Mouse (Mus musculus) embryonic facial prominence, embryonic 14.5 days (tissue): ENCODE measurements around the gene Dot1l. TPM values are rescaled to one million over a fixed set of nuclear protein-coding genes. Genes with fewer than 3 reads are reported as not detected.
"Not testable (repeated sequence)": the region's sequence is repeated elsewhere in the genome, so short reads cannot be mapped to it uniquely, and the experiment has no call there.

Source experiments
- ATAC-seq: fragments of 200-750 bp; cut with Nextera tagmentation; 2 replicates; pipeline ENCODE4 v1.8.0; 2017; ENCODE audit warnings: low read depth, moderate number of reproducible peaks, moderate TSS enrichment
- DNase-seq: peaks from one replicate; pipeline ENCODE4 v3.0.0-alpha.2; 2015; ENCODE audit warnings: low spot score
- H3K27ac ChIP-seq: fragments of 300-500 bp; sonication (generic); replicated peaks from 2 replicates; pipeline ENCODE4 v1.5.1; 2014; ENCODE audit warnings: low read depth, mild to moderate bottlenecking, low read length, moderate library complexity
- H3K27me3 ChIP-seq: fragments of 300-500 bp; sonication (generic); replicated peaks from 2 replicates; pipeline ENCODE4 v1.6.1; 2014; ENCODE audit warnings: low read length; ENCODE audit not compliant: control insufficient read depth, insufficient read depth
- H3K36me3 ChIP-seq: fragments of 300-500 bp; sonication (generic); 2 replicates; pipeline ENCODE4 v1.6.1; 2014; ENCODE audit warnings: low read length, mixed read lengths; ENCODE audit not compliant: control insufficient read depth, insufficient read depth
- H3K4me1 ChIP-seq: fragments of 300-500 bp; sonication (generic); 2 replicates; pipeline ENCODE4 v1.6.1; 2014; ENCODE audit warnings: antibody characterized with exemption, low read length; ENCODE audit not compliant: control insufficient read depth, insufficient read depth
- H3K4me2 ChIP-seq: fragments of 300-500 bp; sonication (generic); 2 replicates; pipeline ENCODE4 v1.6.1; 2014; ENCODE audit warnings: low read depth, mild to moderate bottlenecking, low read length, moderate library complexity, mixed read lengths
- H3K4me3 ChIP-seq: fragments of 300-500 bp; sonication (generic); 2 replicates; pipeline ENCODE4 v1.5.1; 2014; ENCODE audit warnings: low read depth, mild to moderate bottlenecking, low read length
- H3K9ac ChIP-seq: fragments of 300-500 bp; sonication (generic); 2 replicates; pipeline ENCODE4 v1.6.1; 2014; ENCODE audit warnings: low read depth, mild to moderate bottlenecking, low read length, moderate library complexity, mixed read lengths
- H3K9me3 ChIP-seq: fragments of 300-500 bp; sonication (generic); 2 replicates; pipeline ENCODE4 v1.6.1; 2016; ENCODE audit warnings: low read length; ENCODE audit not compliant: control insufficient read depth
- WGBS: fragments of 180-500 bp; shearing (Covaris S2); extraction: QIAGEN DNeasy Blood & Tissue Kit; methylation state at CpG from one replicate; pipeline ENCODE4 v1.1.7; 2014; 5-methylcytosine and 5-hydroxymethylcytosine counted together
- polyA plus RNA-seq: library from polyadenylated mRNA; unstranded; fragments of >200 nt; fragmentation: Nextera tagmentation; extraction: Ambion mirVana; gene quantifications from 2 replicates; pipeline ENCODE4 v1.2.1, GENCODE M21; 2014

Gene Dot1l
- polyA plus RNA-seq, 1 experiment from 2014 or later: 21.5 TPM

DNA sequence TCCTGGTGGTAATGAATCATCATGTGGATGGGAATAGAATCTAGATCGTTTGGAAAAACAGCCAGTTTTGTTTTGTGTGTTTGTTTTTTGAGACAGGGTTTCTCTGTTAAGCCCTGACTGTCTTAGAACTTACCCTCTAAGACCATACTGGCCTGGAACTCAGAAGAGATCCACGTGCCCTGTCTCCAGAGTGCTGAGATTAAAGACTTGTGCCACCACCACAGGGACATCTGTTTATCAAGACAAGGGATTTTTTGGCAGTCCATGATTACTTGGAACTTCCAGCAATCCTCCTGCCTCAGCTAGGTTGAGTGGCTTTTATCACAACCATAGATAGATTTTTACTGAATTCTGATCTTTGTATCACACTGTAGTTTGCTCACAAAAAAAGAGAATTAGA is 69.8 kb downstream of the Dot1l start:
- no peaks in the 10 kb centered on the region for H3K9me3 ChIP-seq
- ATAC-seq (no peak), DNase-seq (no peak)
- peaks cover 14% of the 10 kb centered on the region for H3K36me3 ChIP-seq
- no peaks in the 10 kb centered on the region for H3K27me3 ChIP-seq
- 66% methylated on average over 2 of the region's 2 CpGs for WGBS
- H3K27ac ChIP-seq: no peak overlapping the region
- peaks cover 7% of the 10 kb centered on the region; the same call in 1 of the 2 replicates for H3K4me1 ChIP-seq
- H3K4me2 ChIP-seq: no peak overlapping the region
- no peak overlapping the region for H3K4me3 ChIP-seq
- H3K9ac ChIP-seq: no peak overlapping the region

DNA sequence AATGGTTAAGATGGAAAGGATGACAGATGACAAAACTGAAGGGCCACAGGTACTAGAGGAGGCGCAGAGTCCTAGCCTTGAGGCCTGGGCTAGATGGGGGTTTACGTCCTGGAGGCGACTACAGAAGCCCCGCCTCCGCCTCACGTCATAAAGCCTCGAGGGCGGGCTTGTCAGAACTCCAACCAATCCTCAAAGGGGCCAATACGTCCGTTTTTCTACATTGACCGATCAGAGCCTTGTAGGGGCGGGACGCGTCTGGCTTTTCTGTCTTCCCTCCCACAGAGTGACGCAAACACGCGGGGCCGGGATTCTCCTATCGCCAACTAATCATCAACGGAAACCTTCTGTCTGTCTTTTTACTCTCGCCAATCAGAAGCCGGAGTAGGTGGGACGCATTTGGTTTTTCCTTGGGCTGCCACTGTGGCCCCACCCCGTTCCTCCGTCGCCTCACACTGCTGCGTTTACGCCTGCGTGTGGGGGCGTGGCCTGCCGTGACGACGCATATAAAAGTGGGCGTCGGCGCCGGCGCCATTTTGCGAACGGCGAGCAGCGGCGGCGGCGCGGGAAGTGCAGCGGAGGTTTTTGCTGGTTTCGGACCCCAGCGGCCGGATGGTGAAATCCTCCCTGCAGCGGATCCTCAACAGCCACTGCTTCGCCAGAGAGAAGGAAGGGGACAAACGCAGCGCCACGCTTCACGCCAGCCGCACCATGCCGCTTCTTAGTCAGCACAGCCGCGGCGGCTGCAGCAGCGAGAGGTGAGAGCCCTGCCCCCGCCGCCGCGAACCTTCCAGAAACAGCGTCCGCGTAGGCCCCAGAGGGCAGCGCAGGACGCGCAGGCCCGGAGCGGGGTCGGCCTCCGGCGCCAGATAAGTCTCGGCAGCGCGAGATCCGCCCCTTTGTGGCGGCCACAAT is 71.4 kb downstream of the Dot1l start, which contains the start of gene Oaz1:
Gene Oaz1 (plus strand): TSS at position 506 of the 912 bp plus-strand sequence.
- H3K27me3 ChIP-seq: no peaks in the 10 kb centered on the region
- peaks cover 7% of the 10 kb centered on the region; the same call in 1 of the 2 replicates for H3K4me1 ChIP-seq
- peak within 1 kb of the TSS; percentile 81 for H3K4me3 ChIP-seq
- H3K4me2 ChIP-seq: peak within 1 kb of the TSS; percentile 86
- H3K27ac ChIP-seq: peak within 1 kb of the TSS; percentile 91
- H3K36me3 ChIP-seq: peaks cover 23% of the 10 kb centered on the region
- H3K9me3 ChIP-seq: no peaks in the 10 kb centered on the region
- under 1% methylated on average over 70 of the region's 82 CpGs for WGBS
- H3K9ac ChIP-seq: peak within 1 kb of the TSS; percentile 94
- peak; percentile 100 for DNase-seq
- peak; percentile 98 for ATAC-seq

GRCm38 (mm10) chr10:80827063-80827869 is 72.3 kb downstream of the Dot1l start:
- H3K36me3 ChIP-seq: peaks cover 23% of the 10 kb centered on the region
- peak overlapping the region; percentile 86 for H3K4me2 ChIP-seq
- H3K4me1 ChIP-seq: peaks cover 7% of the 10 kb centered on the region; the same call in 1 of the 2 replicates
- peak overlapping the region; percentile 81 for H3K4me3 ChIP-seq
- no peak for DNase-seq
- peak overlapping the region; percentile 94 for H3K9ac ChIP-seq
- no peak for ATAC-seq
- 8% methylated on average over 26 of the region's 29 CpGs for WGBS
- H3K27ac ChIP-seq: peak overlapping the region; percentile 91
- H3K9me3 ChIP-seq: no peaks in the 10 kb centered on the region
- H3K27me3 ChIP-seq: no peaks in the 10 kb centered on the region

DNA sequence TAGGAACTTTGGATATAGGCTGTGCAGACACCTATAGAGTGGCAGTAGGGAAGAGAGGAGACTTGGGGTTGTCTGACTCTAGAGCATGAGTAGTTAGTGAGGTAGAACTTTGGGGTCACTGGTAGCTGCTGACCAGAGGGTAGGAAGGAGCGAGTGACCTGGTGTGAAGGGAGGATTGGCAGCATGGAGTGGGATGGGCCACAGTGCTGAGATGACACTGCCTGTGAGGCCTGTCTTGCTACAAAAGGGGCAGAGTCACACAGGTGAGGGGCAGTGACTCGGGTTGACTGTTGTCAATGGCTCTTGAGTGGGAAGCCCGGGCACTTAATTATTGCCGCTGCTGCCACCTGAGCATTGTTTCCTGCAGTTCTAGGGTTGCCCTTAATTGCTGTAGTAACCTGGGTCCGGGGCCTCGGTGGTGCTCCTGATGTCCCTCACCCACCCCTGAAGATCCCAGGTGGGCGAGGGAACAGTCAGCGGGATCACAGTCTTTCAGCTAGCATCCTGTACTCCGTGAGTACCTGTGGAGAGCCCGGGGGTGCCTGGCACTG is 72.9 kb downstream of the Dot1l start:
- Histone ChIP-seq H3K4me3 (peak overlapping the region; percentile 81), H3K27me3 (no peaks in the 10 kb centered on the region), H3K27ac (no peak overlapping the region), H3K9ac (peak overlapping the region; percentile 94), H3K4me2 (peak overlapping the region; percentile 86), H3K4me1 (peaks cover 7% of the 10 kb centered on the region; the same call in 1 of the 2 replicates), H3K36me3 (peaks cover 23% of the 10 kb centered on the region), H3K9me3 (no peaks in the 10 kb centered on the region)
- ATAC-seq (no peak), DNase-seq (no peak)
- WGBS: 67% methylated on average over 10 of the region's 10 CpGs

GRCm38 (mm10) chr10:80828587-80828986 is 73.6 kb downstream of the Dot1l start:
- H3K4me3 ChIP-seq: peak overlapping the region; percentile 81
- H3K4me2 ChIP-seq: peak overlapping the region; percentile 86
- H3K9ac ChIP-seq, H3K27me3 ChIP-seq, H3K4me1 ChIP-seq, H3K27ac ChIP-seq, ATAC-seq, DNase-seq, H3K9me3 ChIP-seq: not testable (repeated sequence)
- H3K36me3 ChIP-seq: peaks cover 23% of the 10 kb centered on the region
- 74% methylated on average over 6 of the region's 9 CpGs for WGBS

DNA sequence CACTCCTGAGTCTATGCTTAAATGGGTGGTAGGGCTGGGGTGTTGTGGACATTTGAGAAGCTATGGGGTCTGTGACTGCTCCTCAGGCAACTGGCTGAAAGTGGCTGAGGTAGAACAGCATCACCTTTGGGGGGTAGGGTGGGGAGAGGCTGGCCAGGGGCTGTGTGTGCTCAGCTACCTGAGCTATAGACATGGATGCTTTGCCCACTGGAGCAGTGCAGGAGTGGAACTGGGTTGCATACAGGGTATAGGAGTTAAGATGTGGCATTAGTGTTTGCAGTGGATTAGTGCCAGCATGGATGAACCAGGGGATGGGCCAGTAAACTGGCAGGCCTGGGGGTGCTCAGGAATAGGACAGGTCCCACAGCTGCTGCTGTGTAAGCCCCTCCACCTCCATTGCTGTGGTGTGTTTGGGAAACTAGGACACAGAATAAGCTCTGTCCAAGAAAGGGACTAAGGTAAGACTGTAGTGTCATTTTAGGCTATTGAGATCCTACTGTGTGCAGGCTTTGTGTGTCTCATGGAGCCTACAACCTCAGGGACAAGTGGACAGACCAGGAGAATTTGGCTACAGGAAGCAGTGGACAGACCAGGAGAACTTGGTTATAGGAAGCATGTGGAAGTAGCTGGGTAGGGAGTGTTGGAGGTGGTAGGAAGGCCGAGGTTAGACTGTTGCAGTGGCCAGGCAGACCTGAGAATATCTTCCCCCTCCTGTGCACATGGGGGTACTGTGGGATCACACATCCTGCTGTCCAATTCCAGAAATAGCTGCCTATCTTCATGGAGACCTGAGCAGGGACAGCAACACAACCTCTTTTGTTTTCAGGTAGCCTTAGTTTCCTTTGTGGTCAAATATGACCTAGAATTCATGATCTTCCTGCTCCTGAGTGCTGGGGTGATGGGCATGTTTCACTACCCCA is 74.6 kb downstream of the Dot1l start:
- 75% methylated on average over 1 of the region's 1 CpGs for WGBS
- H3K9ac ChIP-seq: no peak overlapping the region
- ATAC-seq (no peak), DNase-seq (no peak)
- no peak overlapping the region for H3K4me2 ChIP-seq
- H3K27me3 ChIP-seq: peaks cover 6% of the 10 kb centered on the region
- no peak overlapping the region for H3K27ac ChIP-seq
- no peak overlapping the region for H3K4me3 ChIP-seq
- H3K36me3 ChIP-seq: peaks cover 23% of the 10 kb centered on the region
- peaks cover 4% of the 10 kb centered on the region; the same call in 1 of the 2 replicates for H3K9me3 ChIP-seq
- peaks cover 7% of the 10 kb centered on the region; the same call in 1 of the 2 replicates for H3K4me1 ChIP-seq

- no peak overlapping the region for H3K27ac ChIP-seq
- ATAC-seq: no peak
- peak; percentile 84 for DNase-seq
- H3K27me3 ChIP-seq: peaks cover 21% of the 10 kb centered on the region
- peaks cover 7% of the 10 kb centered on the region; the same call in 1 of the 2 replicates for H3K4me1 ChIP-seq
- peaks cover 7% of the 10 kb centered on the region; the same call in 1 of the 2 replicates for H3K9me3 ChIP-seq
- H3K9ac ChIP-seq: no peak overlapping the region
- H3K4me3 ChIP-seq: no peak overlapping the region
- 2% methylated on average over 9 of the region's 9 CpGs for WGBS
- H3K36me3 ChIP-seq: peaks cover 23% of the 10 kb centered on the region
- no peak overlapping the region for H3K4me2 ChIP-seq
These were observed 76.1 kb downstream of the Dot1l start for GRCm38 (mm10) chr10:80831136-80831535.
